8 mouse cellular contexts compared by ENCODE assay signal in the genomic region with DNA sequence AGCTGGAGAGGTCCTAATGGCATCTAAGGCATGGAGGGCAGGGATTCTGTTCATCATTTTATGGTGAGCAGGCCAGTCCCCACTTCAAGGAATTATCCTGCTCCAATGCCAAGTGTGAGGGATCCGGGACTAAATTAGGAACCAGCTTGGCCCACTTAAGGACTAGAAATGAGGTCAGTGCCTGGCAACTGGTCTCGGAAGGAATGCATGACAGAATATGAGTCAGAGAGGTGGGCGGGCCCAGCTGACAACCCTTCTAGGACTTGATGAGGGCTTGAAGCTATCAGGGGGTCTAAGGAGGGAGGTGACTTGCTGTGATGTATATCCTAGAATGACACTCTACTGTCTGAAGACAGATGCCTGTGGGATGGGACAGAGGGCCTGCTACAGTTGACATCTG.
A peak's percentile ranks its signal among the peaks of the same experiment; 100 is the strongest.
DNase-seq lines count a peak whose midpoint lies in the region; ATAC-seq and TF ChIP-seq lines count a peak whose summit lies in the region.
"Had no signal": no experiment of that assay in that cellular context is flagged by ENCODE, and none has a peak within 500 bp of the region (broad histone marks: within the 10 kb centered on the region; RNA-seq: fewer than 3 reads in every experiment).

No protein-coding gene starts in this region.

- no peaks in the 10 kb centered on the region for H3K36me3 ChIP-seq in heart, postnatal 0 days (replicated peaks; ENCODE audit: control insufficient read depth, insufficient read depth, low read length)
- H3K36me3 ChIP-seq in stomach, embryonic 16.5 days (ENCODE audit: control insufficient read depth, insufficient read depth, low read length): no peaks in the 10 kb centered on the region
- H3K36me3 ChIP-seq: stomach, embryonic 15.5 days had no signal

- TF ChIP-seq CTCF in lung, adult 2 months (IDR thresholded peaks at IDR 0.05; ENCODE audit: insufficient read depth, low read length): no peak
- TF ChIP-seq CTCF in heart, postnatal 0 days (IDR thresholded peaks at IDR 0.05; ENCODE audit: low read depth): no peak

- no peak overlapping the region for H3K4me2 ChIP-seq in heart, postnatal 0 days (ENCODE audit: low read depth, low read length)
- H3K4me2 ChIP-seq in stomach, embryonic 16.5 days (ENCODE audit: low read depth, low read length): no peak overlapping the region
- H3K4me2 ChIP-seq: stomach, embryonic 15.5 days had no signal

- WGBS in lung, adult 2 months: 48% methylated on average over 3 of the region's 3 CpGs
- 21% methylated on average over 3 of the region's 3 CpGs for WGBS in heart, postnatal 0 days
- WGBS in stomach, embryonic 16.5 days: 72% methylated on average over 3 of the region's 3 CpGs

- no peaks in the 10 kb centered on the region for H3K9me3 ChIP-seq in heart, postnatal 0 days (replicated peaks; ENCODE audit: control insufficient read depth, low read length)
- H3K9me3 ChIP-seq in stomach, embryonic 16.5 days (replicated peaks; ENCODE audit: control insufficient read depth, low read length): no peaks in the 10 kb centered on the region
- H3K9me3 ChIP-seq: stomach, embryonic 15.5 days had no signal

- no peak; the same call in 1 of the 2 replicates for TF ChIP-seq EP300 in heart, postnatal 0 days (IDR thresholded peaks at IDR 0.05; ENCODE audit: low read depth)

- peak; percentile 15 to 36 for DNase-seq in lung, adult 18-20 months
- no peak for DNase-seq in lung, adult 2 months
- peak; percentile 26 to 48 for DNase-seq in cerebellum, postnatal 25 days
- peak; percentile 80 for DNase-seq in heart, postnatal 0 days (ENCODE audit: low spot score)
- no peak for DNase-seq in liver
- no peak for DNase-seq in embryo, embryonic 10 days (ENCODE audit: low spot score)

- no peaks in the 10 kb centered on the region for H3K4me1 ChIP-seq in lung, adult 2 months (ENCODE audit: control insufficient read depth, insufficient read depth, low read length)
- no peaks in the 10 kb centered on the region; the same call in 1 of the 2 replicates for H3K4me1 ChIP-seq in heart, postnatal 0 days (ENCODE audit: control insufficient read depth, insufficient read depth)
- H3K4me1 ChIP-seq in stomach, embryonic 16.5 days (ENCODE audit: control insufficient read depth, insufficient read depth, low read length): no peaks in the 10 kb centered on the region
- H3K4me1 ChIP-seq: stomach, embryonic 15.5 days had no signal

- no peaks in the 10 kb centered on the region for H3K27me3 ChIP-seq in heart, postnatal 0 days (ENCODE audit: control insufficient read depth, insufficient read depth, low read length)
- no peaks in the 10 kb centered on the region for H3K27me3 ChIP-seq in stomach, embryonic 16.5 days (ENCODE audit: control insufficient read depth, insufficient read depth, low read length)
- H3K27me3 ChIP-seq: stomach, embryonic 15.5 days had no signal

- no peak overlapping the region for H3K4me3 ChIP-seq in lung, adult 2 months (replicated peaks; ENCODE audit: extremely low read depth, low read depth, low read length)
- H3K4me3 ChIP-seq in heart, postnatal 0 days (ENCODE audit: low read depth, low read length): no peak overlapping the region
- H3K4me3 ChIP-seq in stomach, embryonic 16.5 days (replicated peaks; ENCODE audit: low read length): no peak overlapping the region
- H3K4me3 ChIP-seq: stomach, embryonic 15.5 days had no signal

- no peak for TF ChIP-seq POLR2A in lung, adult 2 months (IDR thresholded peaks at IDR 0.05; ENCODE audit: borderline replicate concordance, extremely low read depth, low read depth, low read length)

- no peak overlapping the region for H3K9ac ChIP-seq in heart, postnatal 0 days (replicated peaks; ENCODE audit: low read depth, low read length)
- no peak overlapping the region for H3K9ac ChIP-seq in stomach, embryonic 16.5 days (ENCODE audit: low read length)
- H3K9ac ChIP-seq: stomach, embryonic 15.5 days had no signal

- ATAC-seq in heart, postnatal 0 days (ENCODE audit: insufficient read depth, low read depth): peak; percentile 93
- peak; percentile 56; the same call in 1 of the 2 replicates for ATAC-seq in stomach, embryonic 16.5 days (ENCODE audit: insufficient read depth, low FRiP score)

- peak overlapping the region; percentile 81; the same call in 1 of the 2 replicates for H3K27ac ChIP-seq in heart, postnatal 0 days (ENCODE audit: low read depth)
- H3K27ac ChIP-seq in stomach, embryonic 16.5 days (ENCODE audit: low read length): no peak overlapping the region
- H3K27ac ChIP-seq: stomach, embryonic 15.5 days had no signal

Comparison
In these comparisons a context has a peak if more than half of its experiments do, and no peak if none do; other contexts are left out.
1. DNase-seq: peak in lung, adult 18-20 months (2 of 2), cerebellum, postnatal 25 days (2 of 2) and heart, postnatal 0 days (single experiment); none in lung, adult 2 months (single experiment), liver (single experiment) and embryo, embryonic 10 days (single experiment).